Mouse (Mus musculus): ENCODE measurements around the gene Tuba1c.

GRCm38 (mm10) chr15:98980012-98980614 lies 49.6 kb upstream of the Tuba1c start:
- TF ChIP-seq CTCF (IDR thresholded peaks at IDR 0.05; ENCODE audit: low read depth) (no peak), EP300 (IDR thresholded peaks at IDR 0.05; ENCODE audit: low read depth) (no peak)

Measured in liver, embryonic 14.5 days (tissue).